ENCODE assay signal across 27 mouse cellular contexts in the genomic region with DNA sequence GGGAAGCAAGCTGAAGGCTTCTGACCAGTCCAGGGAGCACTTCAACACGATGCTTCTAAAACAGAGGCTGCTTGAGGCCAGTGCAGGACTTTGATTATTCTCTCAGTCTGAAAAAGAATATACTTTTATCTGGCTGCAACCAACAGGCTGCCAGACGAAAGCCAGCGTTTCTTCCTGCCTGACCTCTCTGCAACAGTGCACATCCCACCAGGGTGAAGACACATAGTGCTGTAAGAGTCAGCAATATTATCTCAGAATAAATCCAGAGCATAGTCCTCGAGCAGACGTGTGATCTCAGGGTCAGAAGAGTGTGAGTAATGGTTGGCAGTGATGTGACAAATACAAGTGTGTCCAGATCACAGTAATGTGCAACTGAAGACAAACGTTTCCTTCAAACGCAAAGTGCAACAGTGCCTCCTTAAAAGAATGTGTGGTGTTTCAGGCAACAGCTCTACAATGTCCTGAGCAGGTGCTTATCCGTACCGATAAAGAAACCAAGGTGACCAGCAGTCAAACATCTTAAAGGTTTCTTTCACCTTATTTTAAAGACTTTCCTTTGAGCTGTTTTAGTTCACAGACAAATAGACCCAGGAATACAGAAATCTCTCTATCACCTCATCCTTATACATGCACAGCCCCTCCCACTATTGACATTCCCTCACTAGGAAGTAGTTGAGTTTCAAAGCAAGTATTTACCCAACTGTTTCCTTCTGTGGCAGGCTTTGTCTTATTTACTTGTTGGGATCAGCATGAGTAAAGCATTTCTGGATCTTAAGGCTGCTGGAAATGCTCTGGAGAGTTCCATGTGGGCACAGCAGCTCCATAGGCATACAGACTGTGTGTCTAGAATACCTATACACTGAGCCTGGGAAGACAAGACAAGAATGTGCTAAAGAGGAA. TPM values are rescaled to one million over a fixed set of nuclear protein-coding genes. Genes with fewer than 3 reads are reported as not detected.
DNase-seq lines count a peak whose midpoint lies in the region; ATAC-seq lines count a peak whose summit lies in the region.
"Had no signal": no experiment of that assay in that cellular context is flagged by ENCODE, and none has a peak within 500 bp of the region (broad histone marks: within the 10 kb centered on the region; RNA-seq: fewer than 3 reads in every experiment).

No protein-coding gene starts in this region.

- intact Hi-C loops in heart, postnatal 10 days (cut with DNase I), result no loop called here

- no peaks in the 10 kb centered on the region for H3K36me3 ChIP-seq in heart, embryonic 13.5 days
- H3K36me3 ChIP-seq in midbrain, embryonic 11.5 days (ENCODE audit: control insufficient read depth, insufficient read depth, low read length), result no peaks in the 10 kb centered on the region
- H3K36me3 ChIP-seq in midbrain, embryonic 14.5 days (ENCODE audit: control insufficient read depth, insufficient read depth, low read length), result no peaks in the 10 kb centered on the region
- H3K36me3 ChIP-seq: heart, embryonic 15.5 days; limb, embryonic 12.5 days; midbrain, embryonic 15.5 days; neural tube, embryonic 12.5 days had no signal

- WGBS in heart, embryonic 13.5 days, result 31% methylated on average over 9 of the region's 9 CpGs
- 91% methylated on average over 9 of the region's 9 CpGs for WGBS in midbrain, embryonic 11.5 days
- WGBS in midbrain, embryonic 14.5 days, result 87% methylated on average over 9 of the region's 9 CpGs

- no peaks in the 10 kb centered on the region for H3K27me3 ChIP-seq in heart, embryonic 13.5 days (replicated peaks)
- H3K27me3 ChIP-seq in midbrain, embryonic 11.5 days (ENCODE audit: control insufficient read depth, insufficient read depth, low read length), result no peaks in the 10 kb centered on the region
- H3K27me3 ChIP-seq in midbrain, embryonic 14.5 days (ENCODE audit: control insufficient read depth, insufficient read depth, low read length), result no peaks in the 10 kb centered on the region
- H3K27me3 ChIP-seq: forebrain, embryonic 13.5 days; heart, embryonic 15.5 days; limb, embryonic 12.5 days; megakaryocyte, embryonic 14.5 days; midbrain, embryonic 15.5 days; neural tube, embryonic 12.5 days had no signal

- H3K4me3 ChIP-seq in heart, embryonic 13.5 days, result no peak overlapping the region
- H3K4me3 ChIP-seq in midbrain, embryonic 11.5 days (ENCODE audit: low read depth, low read length), result no peak overlapping the region
- no peak overlapping the region for H3K4me3 ChIP-seq in midbrain, embryonic 14.5 days (replicated peaks; ENCODE audit: low read depth, low read length)
- H3K4me3 ChIP-seq: forebrain, embryonic 13.5 days; heart, embryonic 15.5 days; limb, embryonic 12.5 days; megakaryocyte, embryonic 14.5 days; midbrain, embryonic 15.5 days; neural tube, embryonic 12.5 days had no signal

- H3K4me2 ChIP-seq in heart, embryonic 13.5 days, result 0 out of 2 replicates have a peak overlapping the region, but pooled peaks have one; percentile 3
- H3K4me2 ChIP-seq in midbrain, embryonic 11.5 days, result no peak overlapping the region
- no peak overlapping the region for H3K4me2 ChIP-seq in midbrain, embryonic 14.5 days (ENCODE audit: low read length)
- H3K4me2 ChIP-seq: forebrain, embryonic 13.5 days; heart, embryonic 15.5 days; hindbrain, embryonic 14.5 days; limb, embryonic 12.5 days; liver, embryonic 11.5 days; midbrain, embryonic 15.5 days; neural tube, embryonic 12.5 days had no signal

- 0 out of 2 replicates have a peak overlapping the region, but pooled peaks have one; percentile 37 for H3K27ac ChIP-seq in heart, embryonic 13.5 days (replicated peaks)
- no peak overlapping the region for H3K27ac ChIP-seq in midbrain, embryonic 11.5 days (ENCODE audit: low read depth, low read length)
- H3K27ac ChIP-seq in midbrain, embryonic 14.5 days (replicated peaks; ENCODE audit: low read depth, low read length), result no peak overlapping the region
- H3K27ac ChIP-seq: forebrain, embryonic 13.5 days; heart, embryonic 15.5 days; hindbrain, embryonic 14.5 days; limb, embryonic 12.5 days; midbrain, embryonic 15.5 days; neural tube, embryonic 12.5 days had no signal

- peaks cover 30% of the 10 kb centered on the region for H3K4me1 ChIP-seq in heart, embryonic 13.5 days
- peaks cover 9% of the 10 kb centered on the region for H3K4me1 ChIP-seq in midbrain, embryonic 11.5 days (ENCODE audit: control insufficient read depth, insufficient read depth, low read length)
- peaks cover 22% of the 10 kb centered on the region for H3K4me1 ChIP-seq in midbrain, embryonic 14.5 days (ENCODE audit: control insufficient read depth, insufficient read depth, low read length)

- H3K9me3 ChIP-seq in heart, embryonic 13.5 days, result no peaks in the 10 kb centered on the region
- H3K9me3 ChIP-seq in midbrain, embryonic 11.5 days (ENCODE audit: control insufficient read depth, low read length), result no peaks in the 10 kb centered on the region
- no peaks in the 10 kb centered on the region for H3K9me3 ChIP-seq in midbrain, embryonic 14.5 days (ENCODE audit: control insufficient read depth, low read length)
- H3K9me3 ChIP-seq: forebrain, embryonic 13.5 days; heart, embryonic 15.5 days; limb, embryonic 12.5 days; megakaryocyte, embryonic 14.5 days; midbrain, embryonic 15.5 days; neural tube, embryonic 12.5 days had no signal

- no peak for DNase-seq in heart, postnatal 10 days
- DNase-seq in midbrain, embryonic 11.5 days (ENCODE audit: low spot score, missing footprints), result peak; percentile 53
- DNase-seq in midbrain, embryonic 14.5 days, result no peak
- DNase-seq in brain, adult 2 months (ENCODE audit: low read depth, low spot score), result peak; percentile 28
- DNase-seq in cerebellum, postnatal 14 days, result no peak
- DNase-seq in gastrocnemius, postnatal 10 days, result no peak
- DNase-seq: adrenal gland, adult 8-10 months; cerebellum, adult 8-10 months; gastrocnemius, postnatal 25 days; heart, postnatal 4 days; kidney, adult 8-10 months; kidney, postnatal 14 days; liver, postnatal 0 days; lung, postnatal 14 days; retina, postnatal 1 day; thymus, adult 18-20 months; thymus, postnatal 36 days had no signal

- H3K9ac ChIP-seq in heart, embryonic 13.5 days, result no peak overlapping the region
- H3K9ac ChIP-seq in midbrain, embryonic 11.5 days (ENCODE audit: low read length), result no peak overlapping the region
- H3K9ac ChIP-seq in midbrain, embryonic 14.5 days (replicated peaks; ENCODE audit: low read length), result no peak overlapping the region
- H3K9ac ChIP-seq: forebrain, embryonic 13.5 days; heart, embryonic 15.5 days; hindbrain, embryonic 14.5 days; limb, embryonic 12.5 days; liver, postnatal 0 days; midbrain, embryonic 15.5 days; neural tube, embryonic 12.5 days had no signal

- no peak for ATAC-seq in heart, embryonic 13.5 days (ENCODE audit: extremely low read depth, insufficient number of reproducible peaks, low FRiP score, low TSS enrichment)
- no peak for ATAC-seq in midbrain, embryonic 11.5 days (ENCODE audit: low FRiP score)
- ATAC-seq in midbrain, embryonic 14.5 days (ENCODE audit: low FRiP score, low TSS enrichment), result no peak
- ATAC-seq: forebrain, embryonic 13.5 days; inflammation-experienced regulatory T-cells, adult 6 months; liver, postnatal 0 days; midbrain, embryonic 15.5 days had no signal

RNA-seq across cellular contexts. Expression of a gene that starts 38.8 kb away (rescaled TPM):
- 55.4 and 57.9 TPM in 2 replicates for polyA plus RNA-seq in heart, embryonic 13.5 days (2015; fragmentation: Nextera tagmentation; extraction: Ambion mirVana)
- 10 to 100 TPM; 24.2 to 25.1 TPM for total RNA-seq in heart, postnatal 10 days (2021)
- 82.4 and 87.1 TPM in 2 replicates for polyA plus RNA-seq in midbrain, embryonic 11.5 days (2014; fragmentation: Nextera tagmentation; extraction: Ambion mirVana)
- polyA plus RNA-seq in midbrain, embryonic 14.5 days (2014; fragmentation: Nextera tagmentation; extraction: Ambion mirVana), result 64.3 and 77.1 TPM in 2 replicates
- total RNA-seq in gastrocnemius, postnatal 10 days (2021), result 10 to 100 TPM; 13.3 to 14.2 TPM

RNA-seq across cellular contexts. Expression of a gene that starts 38.9 kb away (rescaled TPM):
- polyA plus RNA-seq in heart, embryonic 13.5 days (2015; fragmentation: Nextera tagmentation; extraction: Ambion mirVana), result 10.3 and 14.8 TPM in 2 replicates
- 10 to 100 TPM; 12.9 to 15.2 TPM for total RNA-seq in heart, postnatal 10 days (2021)
- 22.8 and 23.0 TPM in 2 replicates for polyA plus RNA-seq in midbrain, embryonic 11.5 days (2014; fragmentation: Nextera tagmentation; extraction: Ambion mirVana)
- polyA plus RNA-seq in midbrain, embryonic 14.5 days (2014; fragmentation: Nextera tagmentation; extraction: Ambion mirVana), result 32.2 and 32.9 TPM in 2 replicates
- 10 to 100 TPM in 1 of 2 experiments, 1 to 10 TPM in 1; 9.5 to 10.2 TPM for total RNA-seq in gastrocnemius, postnatal 10 days (2021)

Comparison
In these comparisons a context has a peak if more than half of its experiments do, and no peak if none do; other contexts are left out.
1. DNase-seq: peak in midbrain, embryonic 11.5 days (single experiment) and brain, adult 2 months (single experiment); none in heart, postnatal 10 days (0 of 2), midbrain, embryonic 14.5 days (single experiment), cerebellum, postnatal 14 days (0 of 2) and gastrocnemius, postnatal 10 days (single experiment).